Mouse (Mus musculus): ENCODE results near the gene Cxcr3. TPM values are rescaled to one million over a fixed set of nuclear protein-coding genes. Genes with fewer than 3 reads are reported as not detected.

Gene Cxcr3
- polyA plus RNA-seq, 1 experiment from 2014 or later = 0.17 TPM

DNA sequence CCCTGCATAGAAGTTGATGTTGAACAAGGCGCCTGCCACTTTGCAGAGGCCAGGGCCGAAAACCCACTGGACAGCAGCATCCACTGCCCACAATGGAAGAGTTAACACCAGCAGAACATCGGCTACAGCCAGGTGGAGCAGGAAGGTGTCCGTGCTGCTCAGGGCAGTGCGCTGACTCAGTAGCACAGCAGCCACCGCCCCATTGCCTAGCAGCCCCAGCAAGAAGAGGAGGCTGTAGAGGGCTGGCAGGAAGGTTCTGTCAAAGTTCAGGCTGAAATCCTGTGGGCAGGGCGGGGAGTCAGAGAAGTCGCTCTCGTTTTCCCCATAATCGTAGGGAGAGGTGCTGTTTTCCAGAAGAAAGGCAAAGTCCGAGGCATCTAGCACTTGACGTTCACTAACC, 1.4 kb downstream of the Cxcr3 start:
- no peak overlapping the region for H3K27ac ChIP-seq
- no peaks in the 10 kb centered on the region for H3K4me1 ChIP-seq (replicated peaks; ENCODE audit: insufficient read depth, low read length)
- DNase-seq (ENCODE audit: low spot score) (no peak), ATAC-seq (replicated peaks; ENCODE audit: low FRiP score, low read depth) (no peak)
- WGBS = 75% methylated on average over 12 of the region's 12 CpGs
- no peaks in the 10 kb centered on the region for H3K9me3 ChIP-seq (replicated peaks; ENCODE audit: low read length)
- TF ChIP-seq CTCF (IDR thresholded peaks at IDR 0.05; ENCODE audit: low read depth) = no peak
- H3K36me3 ChIP-seq (ENCODE audit: insufficient read depth, low read length) = no peaks in the 10 kb centered on the region
- H3K4me3 ChIP-seq (replicated peaks; ENCODE audit: low read depth, low read length) = no peak overlapping the region
- H3K4me2 ChIP-seq (ENCODE audit: low read length) = no peak overlapping the region
- H3K27me3 ChIP-seq (ENCODE audit: insufficient read depth, low read length) = no peaks in the 10 kb centered on the region
- H3K9ac ChIP-seq (ENCODE audit: low read depth, low read length) = no peak overlapping the region

DNA sequence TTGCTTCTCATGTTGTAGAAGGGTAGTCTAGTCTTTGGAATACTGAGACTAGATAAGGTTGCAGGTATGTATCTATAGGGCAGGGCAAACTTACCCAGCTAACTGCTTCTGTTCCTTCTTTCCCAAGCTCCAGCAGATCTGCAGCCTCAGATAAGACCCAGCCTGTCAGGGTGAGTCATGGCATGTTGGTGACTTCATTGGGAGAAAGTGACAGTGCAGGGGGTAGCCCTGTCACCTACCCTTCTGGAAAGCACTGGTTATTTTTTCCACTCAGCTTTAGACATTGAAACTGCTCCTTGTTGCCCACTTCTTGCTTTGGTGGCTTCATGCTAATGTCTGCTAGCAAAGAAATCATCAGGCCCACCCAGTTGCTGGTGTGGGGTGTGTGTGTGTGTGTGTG, 4.1 kb downstream of the Cxcr3 start:
- no peak overlapping the region for H3K4me2 ChIP-seq (ENCODE audit: low read length)
- DNase-seq (ENCODE audit: low spot score) (no peak), ATAC-seq (replicated peaks; ENCODE audit: low FRiP score, low read depth) (no peak)
- H3K36me3 ChIP-seq (ENCODE audit: insufficient read depth, low read length) = no peaks in the 10 kb centered on the region
- H3K27ac ChIP-seq = no peak overlapping the region
- no peak overlapping the region for H3K4me3 ChIP-seq (replicated peaks; ENCODE audit: low read depth, low read length)
- no peak for TF ChIP-seq CTCF (IDR thresholded peaks at IDR 0.05; ENCODE audit: low read depth)
- H3K9ac ChIP-seq (ENCODE audit: low read depth, low read length) = no peak overlapping the region
- no peaks in the 10 kb centered on the region for H3K27me3 ChIP-seq (ENCODE audit: insufficient read depth, low read length)
- no peaks in the 10 kb centered on the region for H3K4me1 ChIP-seq (replicated peaks; ENCODE audit: insufficient read depth, low read length)
- H3K9me3 ChIP-seq (replicated peaks; ENCODE audit: low read length) = no peaks in the 10 kb centered on the region

DNA sequence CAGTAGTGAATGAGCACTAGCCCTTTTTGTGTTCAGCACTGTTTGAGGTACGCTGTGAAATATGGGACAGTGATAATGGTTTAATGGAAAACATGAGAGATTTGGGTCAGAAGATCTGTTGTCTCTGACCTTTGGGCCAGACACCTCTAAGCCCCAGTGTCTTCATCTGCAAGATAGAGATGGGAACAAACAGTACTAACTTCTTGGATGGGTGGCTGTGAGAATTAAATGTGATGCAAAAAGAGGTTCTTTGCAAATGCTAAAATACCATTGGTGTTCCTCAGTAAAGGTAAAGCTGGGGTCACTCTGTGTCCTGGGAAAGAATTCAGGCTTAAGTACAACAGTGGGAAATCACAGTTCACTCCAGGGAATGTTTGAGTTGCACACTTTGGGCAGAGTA, 13.7 kb downstream of the Cxcr3 start:
- DNase-seq (ENCODE audit: low spot score) = no peak
- Histone ChIP-seq H3K9ac (ENCODE audit: low read depth, low read length) (no peak overlapping the region), H3K4me3 (replicated peaks; ENCODE audit: low read depth, low read length) (no peak overlapping the region), H3K36me3 (ENCODE audit: insufficient read depth, low read length) (no peaks in the 10 kb centered on the region), H3K4me2 (ENCODE audit: low read length) (no peak overlapping the region), H3K9me3 (replicated peaks; ENCODE audit: low read length) (no peaks in the 10 kb centered on the region), H3K4me1 (replicated peaks; ENCODE audit: insufficient read depth, low read length) (no peaks in the 10 kb centered on the region), H3K27me3 (ENCODE audit: insufficient read depth, low read length) (0 out of 2 replicates have a peak, but pooled peaks cover 7% of the 10 kb centered on the region), H3K27ac (no peak overlapping the region)
- WGBS = 54% methylated on average over 1 of the region's 1 CpGs
- no peak for TF ChIP-seq CTCF (IDR thresholded peaks at IDR 0.05; ENCODE audit: low read depth)
- no peak for ATAC-seq (replicated peaks; ENCODE audit: low FRiP score, low read depth)

DNA sequence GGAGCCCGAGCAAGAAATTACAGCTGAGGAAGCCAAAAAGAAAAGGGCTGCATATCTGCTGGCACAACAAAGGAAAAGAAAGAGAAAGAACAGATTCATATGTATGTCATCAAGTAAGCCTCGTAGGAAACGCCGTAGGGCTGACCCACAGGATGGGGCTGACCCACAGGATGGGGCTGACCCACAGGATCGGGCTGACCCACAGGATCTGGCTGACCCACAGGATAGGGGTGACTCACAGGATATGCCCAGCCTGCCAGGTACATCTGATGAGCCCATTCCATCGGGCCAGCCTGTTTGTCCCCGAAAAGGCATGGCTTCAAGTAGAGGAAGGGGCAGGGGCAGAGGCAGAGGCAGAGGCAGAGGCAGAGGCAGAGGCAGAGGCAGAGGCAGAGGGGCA, 29.0 kb downstream of the Cxcr3 start:
- no peak overlapping the region for H3K4me3 ChIP-seq (replicated peaks; ENCODE audit: low read depth, low read length)
- no peaks in the 10 kb centered on the region for H3K4me1 ChIP-seq (replicated peaks; ENCODE audit: insufficient read depth, low read length)
- H3K27me3 ChIP-seq (ENCODE audit: insufficient read depth, low read length) = no peaks in the 10 kb centered on the region
- no peak for TF ChIP-seq CTCF (IDR thresholded peaks at IDR 0.05; ENCODE audit: low read depth)
- H3K9me3 ChIP-seq (replicated peaks; ENCODE audit: low read length) = no peaks in the 10 kb centered on the region
- no peak for ATAC-seq (replicated peaks; ENCODE audit: low FRiP score, low read depth)
- no peak for DNase-seq (ENCODE audit: low spot score)
- no peak overlapping the region for H3K9ac ChIP-seq (ENCODE audit: low read depth, low read length)
- 82% methylated on average over 7 of the region's 7 CpGs for WGBS
- H3K4me2 ChIP-seq (ENCODE audit: low read length) = no peak overlapping the region
- no peaks in the 10 kb centered on the region for H3K36me3 ChIP-seq (ENCODE audit: insufficient read depth, low read length)
- no peak overlapping the region for H3K27ac ChIP-seq

DNA sequence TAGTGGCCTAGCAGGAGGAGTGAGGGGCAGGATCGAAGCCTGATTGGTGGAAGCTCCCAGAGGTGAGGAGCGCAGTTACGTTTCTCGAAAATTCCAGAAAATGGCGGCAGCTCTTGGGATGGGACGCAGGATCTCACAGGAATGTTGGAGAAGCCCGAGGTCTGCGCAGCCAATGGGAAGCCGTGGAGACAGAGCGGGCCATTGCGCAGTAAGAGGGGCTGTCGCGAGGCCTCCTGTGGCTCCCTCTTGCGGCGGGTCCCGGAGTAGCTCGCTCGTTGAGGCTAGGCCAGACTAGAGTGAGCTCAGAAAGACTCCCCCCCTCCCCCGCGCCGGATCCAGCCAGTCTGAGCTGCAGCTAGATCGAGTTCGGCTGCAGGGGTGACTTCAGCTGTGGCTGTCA, 35.8 kb downstream of the Cxcr3 start:
- no peaks in the 10 kb centered on the region for H3K4me1 ChIP-seq (replicated peaks; ENCODE audit: insufficient read depth, low read length)
- DNase-seq (ENCODE audit: low spot score) (no peak), ATAC-seq (replicated peaks; ENCODE audit: low FRiP score, low read depth) (no peak)
- H3K36me3 ChIP-seq (ENCODE audit: insufficient read depth, low read length) = no peaks in the 10 kb centered on the region
- 70% methylated on average over 23 of the region's 23 CpGs for WGBS
- H3K9ac ChIP-seq (ENCODE audit: low read depth, low read length) = no peak overlapping the region
- H3K27me3 ChIP-seq (ENCODE audit: insufficient read depth, low read length) = no peaks in the 10 kb centered on the region
- H3K9me3 ChIP-seq (replicated peaks; ENCODE audit: low read length) = no peaks in the 10 kb centered on the region
- H3K4me3 ChIP-seq (replicated peaks; ENCODE audit: low read depth, low read length) = no peak overlapping the region
- no peak overlapping the region for H3K27ac ChIP-seq
- H3K4me2 ChIP-seq (ENCODE audit: low read length) = no peak overlapping the region
- TF ChIP-seq CTCF (IDR thresholded peaks at IDR 0.05; ENCODE audit: low read depth) = no peak

DNA sequence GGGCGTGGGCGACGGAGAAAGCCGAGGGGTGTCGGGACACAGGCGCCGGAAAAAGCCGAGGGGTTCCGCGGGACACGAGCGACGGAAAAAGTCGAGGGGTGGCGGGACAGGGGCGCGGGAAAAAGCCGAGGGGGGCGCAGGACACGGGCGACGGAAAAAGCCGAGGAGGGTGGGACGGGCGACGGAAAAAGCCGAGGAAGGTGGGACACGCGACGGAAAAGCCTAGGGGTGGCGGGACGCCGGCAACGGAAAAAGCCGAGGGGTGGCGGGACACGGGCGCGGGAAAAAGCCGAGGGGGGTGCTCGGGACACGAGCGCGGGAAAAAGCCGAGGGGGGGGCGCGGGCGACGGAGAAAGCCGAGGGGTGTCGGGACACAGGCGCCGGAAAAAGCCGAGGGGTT, 36.5 kb downstream of the Cxcr3 start:
- no peak overlapping the region for H3K27ac ChIP-seq
- H3K9me3 ChIP-seq (replicated peaks; ENCODE audit: low read length) = no peaks in the 10 kb centered on the region
- TF ChIP-seq CTCF (IDR thresholded peaks at IDR 0.05; ENCODE audit: low read depth) = no peak
- H3K36me3 ChIP-seq (ENCODE audit: insufficient read depth, low read length) = no peaks in the 10 kb centered on the region
- DNase-seq (ENCODE audit: low spot score) = no peak
- WGBS = 78% methylated on average over 52 of the region's 54 CpGs
- H3K4me1 ChIP-seq (replicated peaks; ENCODE audit: insufficient read depth, low read length) = no peaks in the 10 kb centered on the region
- no peak for ATAC-seq (replicated peaks; ENCODE audit: low FRiP score, low read depth)
- H3K4me2 ChIP-seq (ENCODE audit: low read length) = no peak overlapping the region
- H3K27me3 ChIP-seq (ENCODE audit: insufficient read depth, low read length) = no peaks in the 10 kb centered on the region
- no peak overlapping the region for H3K4me3 ChIP-seq (replicated peaks; ENCODE audit: low read depth, low read length)
- no peak overlapping the region for H3K9ac ChIP-seq (ENCODE audit: low read depth, low read length)

DNA sequence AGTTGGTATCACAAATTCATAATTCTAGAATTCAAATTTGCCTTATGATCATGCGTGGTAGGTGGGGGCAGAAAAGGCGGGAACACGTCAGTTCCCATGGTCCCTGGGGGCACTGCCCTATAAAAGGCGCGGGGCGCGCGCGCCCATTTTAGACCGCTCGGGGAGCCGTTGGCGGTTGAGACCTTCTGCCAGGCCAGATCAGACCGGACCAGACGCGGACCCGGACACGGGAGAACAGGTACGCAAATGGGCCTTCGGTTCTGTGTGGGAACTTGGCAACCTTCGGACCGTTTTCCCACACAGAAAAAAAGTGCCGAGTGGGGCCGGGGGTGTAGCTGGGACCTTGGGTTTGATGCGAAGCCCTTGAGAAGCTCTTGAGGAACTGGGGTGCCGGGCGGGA, 38.4 kb downstream of the Cxcr3 start:
- no peak for TF ChIP-seq CTCF (IDR thresholded peaks at IDR 0.05; ENCODE audit: low read depth)
- Histone ChIP-seq H3K4me2 (ENCODE audit: low read length) (no peak overlapping the region), H3K9me3 (replicated peaks; ENCODE audit: low read length) (no peaks in the 10 kb centered on the region), H3K9ac (ENCODE audit: low read depth, low read length) (no peak overlapping the region), H3K36me3 (ENCODE audit: insufficient read depth, low read length) (no peaks in the 10 kb centered on the region), H3K4me1 (replicated peaks; ENCODE audit: insufficient read depth, low read length) (no peaks in the 10 kb centered on the region), H3K27me3 (ENCODE audit: insufficient read depth, low read length) (no peaks in the 10 kb centered on the region), H3K27ac (no peak overlapping the region), H3K4me3 (replicated peaks; ENCODE audit: low read depth, low read length) (no peak overlapping the region)
- no peak for ATAC-seq (replicated peaks; ENCODE audit: low FRiP score, low read depth)
- WGBS = 93% methylated on average over 27 of the region's 27 CpGs
- DNase-seq (ENCODE audit: low spot score) = no peak

Other genes starting within 250 kb of the Cxcr3 start
- gene Taf1, start 201.5 kb downstream of the Cxcr3 start, polyA plus RNA-seq (2015; fragmentation: Nextera tagmentation; extraction: Ambion mirVana) = 5.2 and 5.9 TPM in 2 replicates
- gene Ogt, start 94.2 kb downstream of the Cxcr3 start, polyA plus RNA-seq (2015; fragmentation: Nextera tagmentation; extraction: Ambion mirVana) = 118 and 119 TPM in 2 replicates
- 0.28 TPM in 1 of 2 replicates, not detected in the other for gene Gm4779, start 60.2 kb upstream of the Cxcr3 start, polyA plus RNA-seq (2015; fragmentation: Nextera tagmentation; extraction: Ambion mirVana)
- gene 8030474K03Rik, start 60.4 kb upstream of the Cxcr3 start, polyA plus RNA-seq (2015; fragmentation: Nextera tagmentation; extraction: Ambion mirVana) = 0.37 TPM in 1 of 2 replicates, not detected in the other
- 4.9 and 5.5 TPM in 2 replicates for gene Nhsl2, start 115.1 kb upstream of the Cxcr3 start, polyA plus RNA-seq (2015; fragmentation: Nextera tagmentation; extraction: Ambion mirVana)